Mouse (Mus musculus) lung, embryonic 16.5 days (tissue): ENCODE measurements around the gene H2-T3. TPM values are rescaled to one million over a fixed set of nuclear protein-coding genes. Genes with fewer than 3 reads are reported as not detected.

Experiments used
- ATAC-seq: fragments of 200-750 bp; cut with Nextera tagmentation; 2 replicates; pipeline ENCODE4 v1.8.0; 2017; ENCODE audit warnings: low read depth, mild to moderate bottlenecking, moderate library complexity
- H3K27ac ChIP-seq: fragments of 300-500 bp; sonication (generic); 2 replicates; pipeline ENCODE4 v1.5.1; 2014; ENCODE audit warnings: mild to moderate bottlenecking, control low read depth, low read length
- H3K27me3 ChIP-seq: fragments of 300-500 bp; sonication (generic); 2 replicates; pipeline ENCODE4 v1.6.1; 2014; ENCODE audit warnings: low read depth, low read length, mixed read lengths; ENCODE audit not compliant: control insufficient read depth, insufficient read depth
- H3K36me3 ChIP-seq: fragments of 300-500 bp; sonication (generic); 2 replicates; pipeline ENCODE4 v1.6.1; 2014; ENCODE audit warnings: low read length; ENCODE audit not compliant: control insufficient read depth, insufficient read depth
- H3K4me1 ChIP-seq: fragments of 300-500 bp; sonication (generic); replicated peaks from 2 replicates; pipeline ENCODE4 v1.6.1; 2014; ENCODE audit warnings: low read length, mixed read lengths; ENCODE audit not compliant: control insufficient read depth, insufficient read depth
- H3K4me2 ChIP-seq: fragments of 300-500 bp; sonication (generic); 2 replicates; pipeline ENCODE4 v1.6.1; 2014; ENCODE audit warnings: low read depth, low read length, control low read depth
- H3K4me3 ChIP-seq: fragments of 300-500 bp; sonication (generic); 2 replicates; pipeline ENCODE4 v1.5.1; 2014; ENCODE audit warnings: mild to moderate bottlenecking, low read length, control low read depth
- H3K9ac ChIP-seq: fragments of 300-500 bp; sonication (generic); 2 replicates; pipeline ENCODE4 v1.6.1; 2014; ENCODE audit warnings: low read length, control low read depth
- H3K9me3 ChIP-seq: fragments of 300-500 bp; sonication (generic); 2 replicates; pipeline ENCODE4 v1.6.1; 2016; ENCODE audit warnings: low read length; ENCODE audit not compliant: control insufficient read depth
- WGBS: fragments of 180-500 bp; shearing (Covaris S2); extraction: QIAGEN DNeasy Blood & Tissue Kit; methylation state at CpG from one replicate; pipeline ENCODE4 v1.1.7; 2014; 5-methylcytosine and 5-hydroxymethylcytosine counted together
- polyA plus RNA-seq: library from polyadenylated mRNA; unstranded; fragments of >200 nt; fragmentation: Nextera tagmentation; extraction: Ambion mirVana; gene quantifications from 2 replicates; pipeline ENCODE4 v1.2.1, GENCODE M21; 2015

H2-T3 gene
- polyA plus RNA-seq, 1 experiment from 2014 or later = 1.1 TPM

DNA sequence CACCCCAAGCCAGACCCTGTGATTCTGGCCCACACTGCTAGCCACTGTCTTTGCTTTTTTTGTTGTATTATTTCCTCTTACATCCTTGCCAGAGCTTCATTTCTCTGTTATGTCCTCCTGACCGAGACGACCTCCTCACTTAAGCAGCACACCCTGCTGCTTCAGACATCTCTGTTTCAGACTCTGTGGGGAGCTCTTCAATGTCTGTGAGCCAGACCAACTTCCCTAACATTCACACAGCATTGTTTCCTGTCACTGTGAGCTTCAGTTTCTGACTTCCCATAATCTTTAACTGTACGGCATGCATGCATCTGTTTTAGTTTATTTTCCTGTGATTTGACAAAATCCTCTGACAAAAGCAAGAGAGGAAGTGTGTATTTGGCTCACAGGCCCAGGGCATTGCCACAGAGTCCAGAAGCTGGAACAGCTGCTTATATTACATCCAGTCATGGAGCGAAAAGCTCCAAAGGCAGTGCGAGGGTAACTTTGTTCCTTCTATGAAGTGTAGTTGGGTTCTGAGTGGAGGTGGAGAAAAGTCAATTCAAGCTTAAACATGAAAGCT, 28.6 kb upstream of the H2-T3 start:
- ATAC-seq = no peak
- peaks cover 2% of the 10 kb centered on the region; the same call in 1 of the 2 replicates for H3K4me1 ChIP-seq
- no peak overlapping the region for H3K9ac ChIP-seq
- H3K4me2 ChIP-seq = no peak overlapping the region
- no peaks in the 10 kb centered on the region for H3K9me3 ChIP-seq
- H3K27ac ChIP-seq = no peak overlapping the region
- no peak overlapping the region for H3K4me3 ChIP-seq
- 57% methylated on average over 5 of the region's 5 CpGs for WGBS
- H3K27me3 ChIP-seq = peaks cover 34% of the 10 kb centered on the region
- H3K36me3 ChIP-seq = no peaks in the 10 kb centered on the region

DNA sequence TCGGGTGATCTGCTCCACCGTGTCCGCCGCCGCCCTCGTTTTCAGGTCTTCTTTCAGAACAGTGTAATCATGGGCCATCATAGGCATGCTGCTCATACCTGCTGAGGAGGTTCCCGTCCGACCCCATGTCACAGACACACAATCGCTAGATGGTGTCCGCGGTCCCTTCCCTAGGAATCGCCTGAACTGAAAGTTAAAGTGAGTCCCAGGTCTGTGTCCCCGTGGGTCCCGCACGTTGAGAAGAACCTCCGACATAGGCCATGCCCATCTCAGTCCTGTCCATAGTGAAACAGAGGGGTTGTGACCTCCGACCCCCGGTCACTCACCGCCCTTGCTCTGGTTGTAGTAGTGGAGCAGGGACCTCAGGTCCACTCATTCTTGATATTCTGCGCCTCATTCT, 25.5 kb upstream of the H2-T3 start:
- Histone ChIP-seq H3K4me3 (peak overlapping the region; percentile 14; the same call in 1 of the 2 replicates), H3K4me1 (peaks cover 2% of the 10 kb centered on the region; the same call in 1 of the 2 replicates), H3K36me3 (no peaks in the 10 kb centered on the region), H3K9me3 (no peaks in the 10 kb centered on the region), H3K27me3 (peaks cover 37% of the 10 kb centered on the region), H3K4me2 (peak overlapping the region; percentile 39), H3K9ac (no peak overlapping the region), H3K27ac (no peak overlapping the region)
- no peak for ATAC-seq
- WGBS = 2% methylated on average over 20 of the region's 20 CpGs

DNA sequence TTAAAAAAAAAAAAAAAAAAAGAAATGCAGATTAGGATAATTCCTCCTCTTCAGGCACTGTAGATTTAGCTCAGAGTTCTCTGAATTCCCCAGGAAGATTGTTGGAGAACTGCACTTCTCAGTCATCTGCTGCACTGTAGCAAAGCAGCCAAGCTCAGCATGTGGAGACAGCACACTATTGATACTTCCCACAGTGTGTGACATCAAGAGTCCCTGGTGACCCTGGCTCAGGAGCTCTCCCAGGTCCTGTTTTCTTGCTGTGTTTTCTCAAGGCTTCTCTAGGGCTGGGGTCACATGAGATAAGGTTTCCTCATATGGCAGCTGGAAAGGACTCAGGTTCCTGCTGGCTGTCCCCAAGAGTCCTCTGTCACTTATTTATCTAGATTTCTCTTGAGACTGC, 16.8 kb upstream of the H2-T3 start:
- no peaks in the 10 kb centered on the region for H3K9me3 ChIP-seq
- no peaks in the 10 kb centered on the region for H3K36me3 ChIP-seq
- no peak for ATAC-seq
- H3K27me3 ChIP-seq = peaks cover 14% of the 10 kb centered on the region; the same call in 1 of the 2 replicates
- no peak overlapping the region for H3K4me3 ChIP-seq
- H3K9ac ChIP-seq = no peak overlapping the region
- H3K27ac ChIP-seq = no peak overlapping the region
- H3K4me2 ChIP-seq = no peak overlapping the region
- H3K4me1 ChIP-seq = no peaks in the 10 kb centered on the region; the same call in 1 of the 2 replicates

DNA sequence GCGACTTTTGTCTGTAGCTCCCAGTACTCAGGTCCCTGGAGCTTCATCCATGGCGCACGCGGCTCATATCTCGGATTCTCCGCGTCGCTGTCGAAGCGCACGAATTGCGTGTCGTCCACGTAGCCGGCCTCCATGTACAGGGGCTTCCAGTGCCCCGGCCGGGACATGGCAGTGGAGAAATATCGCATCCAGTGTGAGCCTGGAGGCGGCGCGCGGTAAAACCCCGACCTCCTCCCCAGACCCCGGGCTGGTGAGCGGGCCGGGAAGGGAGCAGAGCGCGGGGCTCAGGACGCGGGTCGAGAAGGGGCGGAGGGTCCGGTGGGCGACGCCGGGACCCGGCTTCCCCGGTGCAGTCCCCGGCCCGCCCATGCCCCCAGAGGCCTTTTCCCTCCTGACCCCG, 15.8 kb upstream of the H2-T3 start:
- Histone ChIP-seq H3K9me3 (no peaks in the 10 kb centered on the region), H3K27me3 (peaks cover 11% of the 10 kb centered on the region), H3K4me3 (peak overlapping the region; percentile 57), H3K27ac (no peak overlapping the region), H3K9ac (peak overlapping the region; percentile 64), H3K4me2 (peak overlapping the region; percentile 83), H3K36me3 (no peaks in the 10 kb centered on the region), H3K4me1 (no peaks in the 10 kb centered on the region; the same call in 1 of the 2 replicates)
- peak; percentile 42 for ATAC-seq
- WGBS = under 1% methylated on average over 34 of the region's 41 CpGs

DNA sequence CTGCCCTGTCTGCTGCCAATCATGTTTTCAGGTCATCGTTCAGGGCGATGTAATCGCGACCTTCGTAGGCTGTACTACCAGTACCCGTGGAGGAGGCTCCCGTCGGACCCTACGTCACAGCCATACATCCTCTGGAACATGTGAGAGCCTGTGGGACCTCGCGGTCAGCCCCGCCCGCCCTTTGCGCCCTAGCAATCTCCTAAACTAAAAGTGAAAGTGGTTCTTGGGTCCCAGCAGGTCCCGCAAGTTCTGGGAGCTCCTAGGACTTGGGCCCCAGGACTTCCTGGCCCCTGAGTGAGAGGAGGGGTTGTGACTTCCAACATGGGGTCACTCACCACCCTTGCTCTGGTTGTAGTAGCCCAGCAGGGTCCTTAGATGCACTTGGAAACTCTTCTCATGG, 15.4 kb upstream of the H2-T3 start:
- Histone ChIP-seq H3K4me3 (peak overlapping the region; percentile 57), H3K9me3 (no peaks in the 10 kb centered on the region), H3K36me3 (no peaks in the 10 kb centered on the region), H3K27ac (no peak overlapping the region), H3K27me3 (peaks cover 11% of the 10 kb centered on the region), H3K4me1 (no peaks in the 10 kb centered on the region; the same call in 1 of the 2 replicates), H3K4me2 (peak overlapping the region; percentile 83), H3K9ac (peak overlapping the region; percentile 64)
- ATAC-seq = peak; percentile 73
- 3% methylated on average over 15 of the region's 15 CpGs for WGBS

DNA sequence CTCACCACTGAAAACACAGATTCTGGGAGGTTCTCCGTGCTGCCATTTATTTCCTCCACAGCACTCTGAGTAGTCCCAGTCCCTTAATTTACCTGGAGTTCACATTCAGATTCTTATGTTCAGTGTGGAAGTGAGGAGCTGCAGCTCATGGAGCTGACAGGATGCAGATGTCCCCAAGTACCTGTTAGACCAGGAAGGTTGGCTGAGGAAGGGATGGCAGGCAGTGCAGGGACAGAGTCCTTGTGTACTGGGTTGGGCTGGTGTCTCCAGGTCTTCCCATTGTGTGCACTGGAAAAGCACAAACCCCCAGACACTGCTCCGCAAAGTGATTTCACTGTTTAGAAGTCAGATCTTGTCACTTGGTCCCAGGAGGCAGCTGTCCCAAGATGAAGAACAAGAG, 11.8 kb upstream of the H2-T3 start:
- Histone ChIP-seq H3K4me2 (no peak overlapping the region), H3K27ac (no peak overlapping the region), H3K9ac (no peak overlapping the region), H3K27me3 (peaks cover 11% of the 10 kb centered on the region), H3K4me3 (no peak overlapping the region), H3K9me3 (no peaks in the 10 kb centered on the region), H3K36me3 (no peaks in the 10 kb centered on the region), H3K4me1 (no peaks in the 10 kb centered on the region; the same call in 1 of the 2 replicates)
- WGBS = 73% methylated on average over 2 of the region's 2 CpGs
- no peak for ATAC-seq

DNA sequence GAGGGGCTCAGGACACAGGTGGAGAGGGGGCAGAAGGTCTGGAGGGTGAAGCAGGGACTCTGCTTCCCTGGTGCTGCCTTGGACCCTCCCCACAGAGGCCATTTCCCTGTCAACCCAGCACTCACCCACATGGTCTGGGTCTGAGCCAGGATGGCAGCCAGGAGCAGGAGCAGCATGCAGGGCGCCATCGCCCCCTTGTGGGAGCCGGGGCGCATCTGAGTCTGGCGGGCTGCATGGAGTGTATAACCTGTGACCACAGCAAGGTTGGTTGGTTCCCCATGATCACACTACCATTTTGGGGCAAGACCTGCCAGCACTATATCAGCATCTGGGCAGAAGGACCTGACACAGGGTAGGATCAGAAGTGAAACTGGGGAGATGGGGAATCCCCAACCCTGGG, 8.2 kb upstream of the H2-T3 start:
- no peak overlapping the region for H3K9ac ChIP-seq
- no peaks in the 10 kb centered on the region; the same call in none of the 2 replicates for H3K27me3 ChIP-seq
- no peaks in the 10 kb centered on the region for H3K9me3 ChIP-seq
- H3K36me3 ChIP-seq = no peaks in the 10 kb centered on the region
- no peak overlapping the region for H3K4me3 ChIP-seq
- H3K4me2 ChIP-seq = no peak overlapping the region
- WGBS = 15% methylated on average over 5 of the region's 5 CpGs
- no peaks in the 10 kb centered on the region for H3K4me1 ChIP-seq
- ATAC-seq = peak; percentile 60
- no peak overlapping the region for H3K27ac ChIP-seq

DNA sequence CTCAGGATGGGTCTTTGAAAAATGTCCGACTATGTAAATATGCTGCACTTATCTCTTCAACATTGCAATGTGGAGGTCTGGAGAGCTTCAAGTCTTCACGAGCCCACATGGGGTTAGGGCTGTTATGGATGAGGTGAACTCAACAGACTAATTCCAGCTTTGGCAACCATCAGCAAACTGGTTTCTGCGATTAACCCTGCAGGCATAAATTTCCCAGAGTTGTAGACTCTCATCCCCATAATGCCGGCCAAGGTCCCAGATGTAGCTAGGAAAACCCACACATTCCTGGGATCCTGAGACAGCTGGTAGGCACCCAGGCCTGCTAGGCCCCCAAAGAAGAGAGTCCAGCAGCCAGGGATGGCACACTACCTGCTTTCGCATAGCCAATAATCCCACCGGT, 4.4 kb upstream of the H2-T3 start:
- no peaks in the 10 kb centered on the region for H3K36me3 ChIP-seq
- no peaks in the 10 kb centered on the region for H3K4me1 ChIP-seq
- no peak overlapping the region for H3K27ac ChIP-seq
- WGBS = 66% methylated on average over 6 of the region's 6 CpGs
- H3K27me3 ChIP-seq = no peaks in the 10 kb centered on the region
- H3K9me3 ChIP-seq = no peaks in the 10 kb centered on the region
- H3K4me3 ChIP-seq = no peak overlapping the region
- no peak for ATAC-seq
- H3K9ac ChIP-seq = no peak overlapping the region
- no peak overlapping the region for H3K4me2 ChIP-seq

DNA sequence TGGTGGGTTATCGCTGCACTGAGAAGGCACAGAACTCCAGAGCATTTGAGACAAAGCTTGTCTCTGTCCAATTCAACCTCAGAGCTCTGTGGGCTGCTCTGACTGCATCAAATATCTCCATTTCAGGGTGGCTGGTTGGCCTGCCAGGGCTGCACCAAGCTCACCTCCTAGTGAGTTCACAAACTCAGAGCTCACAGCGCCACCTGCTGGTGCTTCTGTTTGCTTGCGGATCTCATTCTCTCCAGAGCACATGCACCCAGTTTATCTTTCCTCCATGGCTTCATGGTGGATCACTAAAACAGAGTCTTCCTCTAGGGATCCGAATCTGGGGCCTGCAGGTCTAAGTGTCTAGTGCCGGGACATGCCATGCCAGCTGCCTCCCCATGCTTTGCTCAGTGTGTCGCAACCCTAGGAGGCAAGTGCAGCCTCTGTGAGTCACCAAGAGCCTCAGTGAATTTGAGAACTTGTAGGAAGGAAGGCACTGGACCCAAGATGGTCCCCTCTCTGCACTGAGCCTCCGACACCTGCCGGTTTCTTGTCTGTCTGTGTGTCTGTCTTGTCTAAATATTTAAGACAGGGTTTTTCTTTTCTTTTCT, 3.6 kb upstream of the H2-T3 start:
- no peaks in the 10 kb centered on the region for H3K9me3 ChIP-seq
- H3K4me2 ChIP-seq = no peak overlapping the region
- no peaks in the 10 kb centered on the region for H3K27me3 ChIP-seq
- no peak overlapping the region for H3K27ac ChIP-seq
- peak; percentile 57; the same call in 1 of the 2 replicates for ATAC-seq
- H3K4me1 ChIP-seq = no peaks in the 10 kb centered on the region
- no peak overlapping the region for H3K9ac ChIP-seq
- 19% methylated on average over 8 of the region's 8 CpGs for WGBS
- H3K36me3 ChIP-seq = no peaks in the 10 kb centered on the region
- H3K4me3 ChIP-seq = no peak overlapping the region
